Mouse (Mus musculus) forebrain, embryonic 14.5 days (tissue): ENCODE data around the gene Sik3. TPM values are rescaled to one million over a fixed set of nuclear protein-coding genes. Genes with fewer than 3 reads are reported as not detected.

Source experiments
- ATAC-seq: fragments of 200-750 bp; cut with Nextera tagmentation; 2 replicates; pipeline ENCODE4 v1.8.0; 2017; ENCODE audit warnings: mild to moderate bottlenecking, moderate library complexity
- DNase-seq: peaks from one replicate; pipeline ENCODE4 v3.0.0-alpha.2; 2015; ENCODE audit warnings: low spot score
- H3K27ac ChIP-seq: fragments of 300-500 bp; sonication (generic); 2 replicates; pipeline ENCODE4 v1.5.1; 2014; ENCODE audit warnings: low read depth, mild to moderate bottlenecking, control low read depth, low read length, moderate library complexity
- H3K27me3 ChIP-seq: fragments of 300-500 bp; sonication (generic); replicated peaks from 2 replicates; pipeline ENCODE4 v1.6.1; 2014; ENCODE audit warnings: low read length, control low read depth, mixed read lengths; ENCODE audit not compliant: control insufficient read depth, insufficient read depth
- H3K36me3 ChIP-seq: fragments of 300-500 bp; sonication (generic); 2 replicates; pipeline ENCODE4 v1.6.1; 2014; ENCODE audit warnings: low read length, control low read depth; ENCODE audit not compliant: control insufficient read depth, insufficient read depth
- H3K4me1 ChIP-seq: fragments of 300-500 bp; sonication (generic); 2 replicates; pipeline ENCODE4 v1.6.1; 2014; ENCODE audit warnings: antibody characterized with exemption, low read length, control low read depth; ENCODE audit not compliant: control insufficient read depth, insufficient read depth
- H3K4me2 ChIP-seq: fragments of 300-500 bp; sonication (generic); 2 replicates; pipeline ENCODE4 v1.6.1; 2014; ENCODE audit warnings: mild to moderate bottlenecking, control low read depth, low read length
- H3K4me3 ChIP-seq: fragments of 300-500 bp; sonication (generic); 2 replicates; pipeline ENCODE4 v1.5.1; 2014; ENCODE audit warnings: low read depth, low read length, control low read depth
- H3K9ac ChIP-seq: fragments of 300-500 bp; sonication (generic); 2 replicates; pipeline ENCODE4 v1.6.1; 2014; ENCODE audit warnings: mild to moderate bottlenecking, low read length, control low read depth, moderate library complexity
- H3K9me3 ChIP-seq: fragments of 300-500 bp; sonication (generic); replicated peaks from 2 replicates; pipeline ENCODE4 v1.6.1; 2016; ENCODE audit warnings: low read length, control low read depth, mixed read lengths; ENCODE audit not compliant: control insufficient read depth
- WGBS: fragments of 180-500 bp; shearing (Covaris S2); extraction: QIAGEN DNeasy Blood & Tissue Kit; methylation state at CpG from one replicate; pipeline ENCODE4 v1.1.7; 2014; 5-methylcytosine and 5-hydroxymethylcytosine counted together
- polyA plus RNA-seq: library from polyadenylated mRNA; unstranded; fragments of >200 nt; fragmentation: Nextera tagmentation; extraction: Ambion mirVana; gene quantifications from 2 replicates; pipeline ENCODE4 v1.2.1, GENCODE M21; 2014

The Sik3 gene
- polyA plus RNA-seq, 1 experiment from 2014 or later = 5.0 TPM

DNA sequence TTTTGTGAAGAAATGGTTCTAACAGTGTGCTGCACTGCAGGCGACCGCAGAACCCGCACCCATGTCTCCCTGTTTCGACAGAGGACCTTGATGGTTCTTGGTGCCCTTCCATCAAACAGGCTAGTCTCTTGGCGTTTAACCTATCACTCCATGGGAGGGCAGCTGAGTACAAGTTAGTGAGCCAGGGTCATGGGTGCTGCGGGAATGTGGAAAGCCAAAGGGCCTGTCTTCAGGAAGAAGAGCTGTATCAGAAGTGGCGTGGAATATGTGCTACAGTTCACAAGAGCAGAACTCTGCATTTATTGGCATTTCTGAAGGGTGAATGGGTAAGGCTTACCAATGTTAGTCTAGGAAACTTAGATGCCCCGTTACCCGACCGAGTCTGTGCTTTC is 202.3 kb downstream of the Sik3 start:
- Histone ChIP-seq H3K36me3 (peaks cover 38% of the 10 kb centered on the region), H3K27ac (no peak overlapping the region), H3K9ac (no peak overlapping the region), H3K27me3 (no peaks in the 10 kb centered on the region), H3K4me2 (no peak overlapping the region), H3K4me1 (no peaks in the 10 kb centered on the region), H3K4me3 (no peak overlapping the region), H3K9me3 (no peaks in the 10 kb centered on the region)
- DNase-seq = no peak
- ATAC-seq = no peak
- WGBS = 95% methylated on average over 10 of the region's 10 CpGs

DNA sequence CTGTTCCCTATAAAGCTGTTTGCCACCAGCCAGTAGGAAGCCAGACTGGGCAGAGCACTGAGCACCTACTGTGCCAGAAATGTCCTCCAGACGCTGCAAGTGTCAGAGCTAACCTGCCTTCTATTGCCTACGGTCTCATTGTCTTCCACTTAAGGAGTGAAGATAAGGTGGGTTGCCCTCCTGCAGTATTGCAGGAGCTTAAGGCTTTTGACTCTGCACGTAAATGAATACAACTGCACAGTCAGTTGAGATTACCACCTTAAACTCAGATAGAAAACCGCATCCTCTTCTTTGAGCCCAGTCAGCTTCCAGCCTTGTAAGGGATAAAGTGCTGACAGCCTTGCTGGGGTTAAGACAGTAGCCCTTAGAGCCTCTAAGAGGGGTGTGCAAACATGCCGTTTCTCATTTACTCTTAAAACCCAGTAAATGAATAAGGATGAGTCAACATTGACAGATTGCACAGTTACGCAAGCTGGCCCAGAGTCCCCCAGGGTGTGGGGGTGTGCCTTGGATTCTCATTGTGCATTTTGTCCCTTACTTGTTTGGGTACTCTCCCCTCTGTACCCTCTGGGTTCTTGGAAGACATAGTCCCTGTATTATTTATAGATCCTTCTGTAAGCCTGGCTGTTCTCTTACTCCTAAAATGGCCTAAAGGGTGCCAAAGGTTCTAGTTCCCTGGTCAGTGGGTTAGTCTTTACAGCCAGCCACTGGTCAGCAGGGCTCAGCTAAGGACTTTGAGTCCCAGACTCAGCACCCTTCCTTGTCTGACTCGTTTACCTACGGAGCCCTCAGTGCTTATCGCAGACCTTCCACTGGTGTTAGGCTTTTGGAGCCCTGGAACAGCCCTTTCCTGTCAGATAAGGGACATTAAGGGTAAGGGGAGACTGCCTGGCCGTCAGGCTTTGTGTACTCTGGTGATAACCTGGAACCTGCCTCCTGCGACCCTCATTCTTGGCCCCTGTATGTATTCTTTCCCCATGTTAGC is 203.0 kb downstream of the Sik3 start:
- Histone ChIP-seq H3K4me3 (no peak overlapping the region), H3K36me3 (peaks cover 35% of the 10 kb centered on the region), H3K4me2 (no peak overlapping the region), H3K4me1 (no peaks in the 10 kb centered on the region), H3K9ac (no peak overlapping the region), H3K27ac (no peak overlapping the region), H3K9me3 (no peaks in the 10 kb centered on the region), H3K27me3 (no peaks in the 10 kb centered on the region)
- DNase-seq (no peak), ATAC-seq (no peak)
- WGBS = 89% methylated on average over 11 of the region's 11 CpGs

- Histone ChIP-seq H3K4me2 (no peak overlapping the region), H3K9me3 (no peaks in the 10 kb centered on the region), H3K4me1 (no peaks in the 10 kb centered on the region), H3K27me3 (no peaks in the 10 kb centered on the region), H3K9ac (no peak overlapping the region), H3K36me3 (peaks cover 34% of the 10 kb centered on the region), H3K27ac (no peak overlapping the region), H3K4me3 (no peak overlapping the region)
- ATAC-seq = no peak
- DNase-seq = no peak
- 96% methylated on average over 13 of the region's 13 CpGs for WGBS
These were observed 204.3 kb downstream of the Sik3 start for GRCm38 (mm10) chr9:46216744-46217470.

DNA sequence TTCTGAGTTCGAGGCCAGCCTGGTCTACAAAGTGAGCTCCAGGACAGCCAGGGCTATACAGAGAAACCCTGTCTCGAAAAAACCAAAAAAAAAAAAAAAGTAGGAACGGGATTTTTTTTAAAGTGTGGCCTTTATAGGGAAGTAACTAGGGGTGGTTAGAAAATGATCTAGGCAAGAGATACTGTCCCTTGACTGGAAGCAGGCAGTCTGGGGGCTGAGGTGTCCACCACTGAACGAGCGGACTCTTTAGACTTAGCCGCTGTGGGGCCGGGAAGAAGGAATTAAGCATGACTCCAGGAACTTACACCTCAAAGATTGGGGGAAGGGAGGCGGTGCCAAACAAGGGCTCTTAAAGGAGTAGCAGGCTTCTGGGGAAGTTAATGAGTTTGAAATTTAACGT is 205.6 kb downstream of the Sik3 start:
- no peaks in the 10 kb centered on the region for H3K4me1 ChIP-seq
- H3K27me3 ChIP-seq = no peaks in the 10 kb centered on the region
- no peak overlapping the region for H3K4me2 ChIP-seq
- H3K4me3 ChIP-seq = no peak overlapping the region
- 84% methylated on average over 9 of the region's 9 CpGs for WGBS
- H3K9me3 ChIP-seq = no peaks in the 10 kb centered on the region
- no peak overlapping the region for H3K27ac ChIP-seq
- H3K36me3 ChIP-seq = peaks cover 32% of the 10 kb centered on the region
- DNase-seq (no peak), ATAC-seq (no peak)
- H3K9ac ChIP-seq = no peak overlapping the region

DNA sequence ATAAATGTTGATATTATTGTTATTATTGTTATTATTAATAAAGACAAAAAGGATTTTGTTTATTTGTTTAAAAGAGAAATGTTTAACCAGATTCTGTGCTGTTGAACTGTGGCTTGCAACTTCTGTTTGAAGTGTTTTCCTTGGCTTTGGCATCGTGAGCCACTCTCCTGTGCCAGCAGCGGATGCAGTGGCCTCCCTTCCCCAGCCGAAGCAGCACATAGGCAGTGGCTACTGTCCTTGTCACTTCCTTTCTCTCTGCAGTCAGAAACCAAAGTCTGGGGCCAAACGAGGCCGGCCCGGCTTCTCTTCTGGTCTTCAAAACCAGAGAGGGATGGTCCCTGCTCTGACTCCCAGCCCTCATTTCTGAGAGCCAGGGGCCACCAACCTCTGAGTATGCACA is 210.5 kb downstream of the Sik3 start:
- no peaks in the 10 kb centered on the region for H3K4me1 ChIP-seq
- ATAC-seq (no peak), DNase-seq (no peak)
- no peak overlapping the region for H3K4me3 ChIP-seq
- H3K9me3 ChIP-seq = no peaks in the 10 kb centered on the region
- no peak overlapping the region for H3K27ac ChIP-seq
- H3K9ac ChIP-seq = no peak overlapping the region
- H3K36me3 ChIP-seq = peaks cover 26% of the 10 kb centered on the region
- no peaks in the 10 kb centered on the region for H3K27me3 ChIP-seq
- no peak overlapping the region for H3K4me2 ChIP-seq
- 80% methylated on average over 6 of the region's 6 CpGs for WGBS

DNA sequence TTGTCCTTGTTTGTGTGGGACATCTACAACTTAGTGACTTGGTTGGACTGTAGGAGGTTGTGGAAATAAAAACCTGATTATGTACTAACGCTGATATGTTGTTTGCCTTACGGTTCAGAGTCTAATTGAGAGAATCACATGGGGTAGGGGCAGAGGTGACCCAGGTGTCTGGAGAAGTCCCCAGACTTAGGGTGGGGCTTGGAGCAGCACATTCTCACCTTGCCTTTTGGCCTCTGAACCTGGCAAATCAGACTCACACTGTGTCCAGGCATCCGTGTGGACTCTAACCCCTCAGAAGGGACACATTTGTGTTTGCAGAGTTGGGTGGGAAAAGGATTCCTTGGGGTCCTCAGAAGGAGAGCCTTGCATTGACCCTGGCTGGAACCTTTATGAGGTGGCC is 211.5 kb downstream of the Sik3 start:
- Histone ChIP-seq H3K4me3 (no peak overlapping the region), H3K27me3 (no peaks in the 10 kb centered on the region), H3K9me3 (no peaks in the 10 kb centered on the region), H3K27ac (no peak overlapping the region), H3K4me2 (no peak overlapping the region), H3K36me3 (peaks cover 26% of the 10 kb centered on the region), H3K4me1 (no peaks in the 10 kb centered on the region), H3K9ac (no peak overlapping the region)
- WGBS = 87% methylated on average over 3 of the region's 3 CpGs
- DNase-seq (no peak), ATAC-seq (no peak)

DNA sequence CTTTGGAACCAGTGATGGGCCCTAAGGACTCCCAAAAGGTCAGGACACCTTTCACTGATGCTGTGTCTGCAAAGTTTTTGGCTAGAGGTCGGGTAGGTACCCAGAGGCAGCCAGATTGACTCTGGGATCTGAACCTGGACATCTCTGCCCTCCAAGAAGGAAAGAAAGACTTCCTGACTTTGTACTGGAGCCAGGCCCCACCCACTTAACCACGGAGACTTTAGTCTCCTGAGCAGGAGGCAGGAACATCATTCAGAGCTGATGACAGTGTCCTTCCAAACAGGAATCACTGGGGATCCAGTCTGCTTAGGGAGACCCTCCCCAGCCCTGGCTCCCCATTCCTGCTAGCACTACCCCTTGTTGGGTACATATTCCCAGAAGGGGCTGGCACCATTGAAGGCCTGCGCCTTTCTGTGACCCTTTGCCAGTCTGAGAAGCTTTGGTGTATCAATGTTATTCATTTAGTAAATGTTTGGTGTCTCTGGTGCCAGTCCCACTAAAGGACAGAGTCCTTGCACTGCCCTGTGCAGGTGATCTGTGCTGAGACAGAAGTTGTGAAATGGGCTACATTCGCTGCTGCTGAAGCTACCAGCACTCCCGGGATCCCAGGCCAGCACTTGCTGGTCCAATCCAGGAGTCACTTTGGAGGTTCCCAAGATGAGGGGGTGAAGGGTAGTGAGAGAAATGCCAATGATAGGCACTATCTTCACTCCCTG is 212.5 kb downstream of the Sik3 start:
- Histone ChIP-seq H3K4me3 (no peak overlapping the region), H3K4me1 (peaks cover 5% of the 10 kb centered on the region; the same call in 1 of the 2 replicates), H3K36me3 (peaks cover 24% of the 10 kb centered on the region), H3K27me3 (no peaks in the 10 kb centered on the region), H3K9me3 (no peaks in the 10 kb centered on the region), H3K4me2 (no peak overlapping the region), H3K27ac (no peak overlapping the region), H3K9ac (no peak overlapping the region)
- ATAC-seq (no peak), DNase-seq (no peak)
- 68% methylated on average over 5 of the region's 5 CpGs for WGBS

DNA sequence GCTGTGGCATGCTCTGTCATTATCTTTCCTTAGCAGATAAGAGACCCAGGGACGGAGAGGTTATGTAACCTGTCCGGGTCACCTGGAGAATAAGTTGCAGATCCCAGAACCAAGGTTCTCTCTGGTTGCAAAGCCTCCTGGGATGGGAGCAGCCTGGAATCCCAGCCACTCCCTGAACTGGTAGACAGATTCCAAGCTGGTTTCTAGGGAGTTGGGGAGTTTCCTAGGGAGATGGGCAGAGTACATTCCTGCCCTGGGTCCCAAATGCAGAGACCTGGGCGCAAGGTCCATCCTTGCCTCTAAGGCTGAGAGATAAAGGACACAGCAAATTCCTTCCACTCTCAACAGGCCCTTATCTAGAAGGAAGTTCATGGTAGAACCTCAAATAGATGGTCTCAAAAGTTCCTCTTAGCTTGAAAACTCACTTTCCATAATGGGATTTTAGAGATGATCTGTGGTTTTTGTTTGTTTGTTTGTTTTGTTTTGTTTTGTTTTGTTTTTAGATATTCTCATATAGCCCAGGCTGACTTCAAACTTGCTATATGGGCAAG is 214.5 kb downstream of the Sik3 start:
- WGBS = 91% methylated on average over 3 of the region's 3 CpGs
- Histone ChIP-seq H3K4me1 (peaks cover 10% of the 10 kb centered on the region; the same call in 1 of the 2 replicates), H3K4me2 (no peak overlapping the region), H3K9me3 (no peaks in the 10 kb centered on the region), H3K27ac (no peak overlapping the region), H3K36me3 (peaks cover 9% of the 10 kb centered on the region; the same call in 1 of the 2 replicates), H3K9ac (no peak overlapping the region), H3K4me3 (no peak overlapping the region), H3K27me3 (no peaks in the 10 kb centered on the region)
- ATAC-seq (no peak), DNase-seq (no peak)
